Mouse (Mus musculus) midbrain, postnatal 0 days (tissue): ENCODE data around the gene Evpl. TPM values are rescaled to one million over a fixed set of nuclear protein-coding genes. Genes with fewer than 3 reads are reported as not detected.

Experiments
- ATAC-seq: fragments of 200-750 bp; cut with Nextera tagmentation; 2 replicates; pipeline ENCODE4 v1.8.0; 2017; ENCODE audit warnings: moderate number of reproducible peaks, mild to moderate bottlenecking, moderate TSS enrichment, moderate library complexity; ENCODE audit not compliant: low FRiP score
- DNase-seq: peaks from one replicate; pipeline ENCODE4 v3.0.0-alpha.2; 2015; ENCODE audit warnings: low spot score
- H3K27ac ChIP-seq: fragments of 300-500 bp; sonication (generic); 2 replicates; pipeline ENCODE4 v1.5.1; 2014; ENCODE audit warnings: low read depth, mild to moderate bottlenecking, low read length, mixed read lengths
- H3K27me3 ChIP-seq: fragments of 300-500 bp; sonication (generic); 2 replicates; pipeline ENCODE4 v1.6.1; 2014; ENCODE audit warnings: low read length, control low read depth, mixed read lengths; ENCODE audit not compliant: insufficient read depth
- H3K36me3 ChIP-seq: fragments of 300-500 bp; sonication (generic); 2 replicates; pipeline ENCODE4 v1.6.1; 2014; ENCODE audit warnings: low read length, control low read depth, mixed read lengths; ENCODE audit not compliant: insufficient read depth
- H3K4me1 ChIP-seq: fragments of 300-500 bp; sonication (generic); 2 replicates; pipeline ENCODE4 v1.6.1; 2014; ENCODE audit warnings: mild to moderate bottlenecking, control low read depth, antibody characterized with exemption, low read length, mixed read lengths; ENCODE audit not compliant: insufficient read depth
- H3K4me2 ChIP-seq: fragments of 300-500 bp; sonication (generic); 2 replicates; pipeline ENCODE4 v1.6.1; 2014; ENCODE audit warnings: low read depth, mild to moderate bottlenecking, low read length, mixed read lengths; ENCODE audit not compliant: poor library complexity, severe bottlenecking
- H3K4me3 ChIP-seq: fragments of 300-500 bp; sonication (generic); 2 replicates; pipeline ENCODE4 v1.5.1; 2014; ENCODE audit warnings: low read depth, mild to moderate bottlenecking, low read length, moderate library complexity
- H3K9ac ChIP-seq: fragments of 300-500 bp; sonication (generic); replicated peaks from 2 replicates; pipeline ENCODE4 v1.6.1; 2014; ENCODE audit warnings: mild to moderate bottlenecking, low read length, moderate library complexity, mixed read lengths; ENCODE audit not compliant: poor library complexity, severe bottlenecking
- H3K9me3 ChIP-seq: fragments of 300-500 bp; sonication (generic); 2 replicates; pipeline ENCODE4 v1.6.1; 2016; ENCODE audit warnings: low read length, control low read depth
- CTCF ChIP-seq: IDR thresholded peaks from 2 replicates; pipeline ENCODE4 v1.5.1; 2016; ENCODE audit warnings: antibody characterized with exemption, mild to moderate bottlenecking
- WGBS: fragments of 180-500 bp; shearing (Covaris S2); extraction: QIAGEN DNeasy Blood & Tissue Kit; methylation state at CpG from one replicate; pipeline ENCODE4 v1.1.7; 2014; 5-methylcytosine and 5-hydroxymethylcytosine counted together
- polyA plus RNA-seq: library from polyadenylated mRNA; unstranded; fragments of >200 nt; fragmentation: Nextera tagmentation; extraction: Ambion mirVana; gene quantifications from 2 replicates; pipeline ENCODE4 v1.2.1, GENCODE M21; 2015
- total RNA-seq: library from RNA; depleted of rRNA; stranded (reverse); fragments of >200 nt; gene quantifications from 2 replicates; pipeline ENCODE4 v1.2.3, GENCODE M21; 2014; rRNA removed

The Evpl gene
- total RNA-seq (3.3 and 4.9 TPM in 2 replicates), polyA plus RNA-seq (1.9 and 2.3 TPM in 2 replicates)

DNA sequence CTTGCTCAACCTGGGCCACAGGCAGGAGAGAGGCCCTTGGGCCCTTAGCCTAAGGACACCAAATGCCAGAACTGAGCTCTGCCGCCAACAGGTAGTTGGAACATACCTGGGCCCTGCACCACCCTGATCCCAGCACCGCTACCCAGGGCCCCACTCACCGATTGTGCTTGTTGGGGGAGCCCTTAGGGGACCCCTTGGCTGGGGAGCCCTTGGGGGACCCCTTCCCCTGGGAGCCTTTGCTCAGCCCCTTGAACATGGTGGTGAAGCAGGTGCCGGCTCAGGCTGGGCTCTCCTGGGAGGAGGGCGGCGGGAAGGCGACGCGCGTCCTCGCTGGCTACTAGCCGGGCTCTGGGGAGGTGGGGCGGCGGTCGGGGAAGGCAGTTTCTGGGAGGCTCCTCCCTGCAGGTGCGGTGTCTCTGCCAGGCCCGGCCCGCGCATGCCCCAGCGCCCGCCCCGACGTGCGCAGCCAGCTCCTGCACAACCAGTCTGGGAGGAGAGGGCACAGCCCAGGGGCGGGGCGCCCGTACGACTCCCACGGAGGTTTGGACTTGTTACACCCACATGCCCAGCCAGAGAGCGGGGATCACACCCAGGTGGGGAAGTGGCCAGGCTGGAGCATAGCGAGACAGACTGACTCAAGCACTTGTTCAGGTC lies at the start of gene Evpl:
Gene Evpl (minus strand): TSS at position 336 of the 654 bp plus-strand sequence.
- Histone ChIP-seq H3K27me3 (peaks cover 6% of the 10 kb centered on the region; the same call in 1 of the 2 replicates), H3K4me3 (no peak within 1 kb of the TSS), H3K27ac (no peak within 1 kb of the TSS), H3K4me1 (no peaks in the 10 kb centered on the region), H3K36me3 (no peaks in the 10 kb centered on the region), H3K4me2 (0 out of 2 replicates have a peak within 1 kb of the TSS, but pooled peaks have one; percentile 15), H3K9me3 (no peaks in the 10 kb centered on the region), H3K9ac (0 out of 2 replicates have a peak within 1 kb of the TSS, but pooled peaks have one; percentile 13)
- DNase-seq (no peak), ATAC-seq (no peak)
- TF ChIP-seq CTCF, result no peak
- WGBS, result 14% methylated on average over 30 of the region's 31 CpGs

DNA sequence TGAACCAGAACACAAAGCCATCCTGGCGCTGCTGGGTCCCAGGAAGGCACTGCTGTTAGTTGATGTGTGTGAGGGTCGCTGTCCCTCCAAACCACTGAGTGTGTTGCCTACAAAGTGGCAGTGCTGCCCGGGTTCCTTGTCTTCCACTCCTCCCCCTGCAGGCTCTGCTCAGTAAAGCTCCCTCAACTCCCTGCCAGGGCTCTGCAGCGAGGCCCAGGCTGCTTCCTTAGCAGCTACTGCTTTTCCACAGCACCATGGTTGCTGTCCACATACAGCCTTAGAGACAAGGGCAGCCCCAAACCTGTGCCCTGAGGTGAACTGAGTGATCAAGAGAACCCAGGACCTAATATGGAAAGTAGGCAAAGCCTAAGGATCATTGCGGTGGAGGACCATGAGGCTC lies 49.5 kb upstream of the Evpl start:
- no peak overlapping the region for H3K4me3 ChIP-seq
- no peak for DNase-seq
- ATAC-seq, result no peak
- H3K9ac ChIP-seq, result no peak overlapping the region
- H3K9me3 ChIP-seq, result no peaks in the 10 kb centered on the region
- H3K4me1 ChIP-seq, result peaks cover 4% of the 10 kb centered on the region; the same call in 1 of the 2 replicates
- no peak overlapping the region for H3K27ac ChIP-seq
- H3K4me2 ChIP-seq, result no peak overlapping the region
- 73% methylated on average over 5 of the region's 5 CpGs for WGBS
- H3K36me3 ChIP-seq, result peaks cover 48% of the 10 kb centered on the region
- peaks cover 15% of the 10 kb centered on the region for H3K27me3 ChIP-seq
- TF ChIP-seq CTCF, result no peak

DNA sequence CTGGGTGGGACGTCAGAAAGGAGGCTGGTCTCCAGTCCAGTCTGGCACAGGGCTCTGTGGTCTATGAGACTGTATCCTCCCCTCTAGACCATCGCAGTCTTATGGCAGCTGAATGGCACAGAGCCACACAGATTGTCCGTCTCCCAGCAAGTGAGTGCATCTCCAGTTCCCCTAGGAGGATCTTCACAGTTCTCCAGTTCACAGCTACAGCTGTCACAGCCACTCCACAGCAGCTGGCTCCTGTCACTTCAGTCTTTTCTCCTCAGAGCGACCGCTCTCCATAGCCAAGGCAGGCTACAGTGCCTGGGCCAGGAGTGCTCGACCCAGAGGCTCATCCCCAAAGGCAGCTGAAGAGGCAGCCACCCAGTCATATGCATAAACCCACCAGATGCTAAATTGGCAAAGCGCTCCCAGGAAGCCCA lies 47.9 kb upstream of the Evpl start:
- no peaks in the 10 kb centered on the region for H3K9me3 ChIP-seq
- H3K27me3 ChIP-seq, result peaks cover 30% of the 10 kb centered on the region
- DNase-seq (peak; percentile 65), ATAC-seq (no peak)
- H3K27ac ChIP-seq, result no peak overlapping the region
- TF ChIP-seq CTCF, result no peak
- peaks cover 4% of the 10 kb centered on the region; the same call in 1 of the 2 replicates for H3K4me1 ChIP-seq
- peaks cover 33% of the 10 kb centered on the region for H3K36me3 ChIP-seq
- WGBS, result 67% methylated on average over 7 of the region's 7 CpGs
- no peak overlapping the region for H3K4me3 ChIP-seq
- no peak overlapping the region for H3K4me2 ChIP-seq
- no peak overlapping the region for H3K9ac ChIP-seq

DNA sequence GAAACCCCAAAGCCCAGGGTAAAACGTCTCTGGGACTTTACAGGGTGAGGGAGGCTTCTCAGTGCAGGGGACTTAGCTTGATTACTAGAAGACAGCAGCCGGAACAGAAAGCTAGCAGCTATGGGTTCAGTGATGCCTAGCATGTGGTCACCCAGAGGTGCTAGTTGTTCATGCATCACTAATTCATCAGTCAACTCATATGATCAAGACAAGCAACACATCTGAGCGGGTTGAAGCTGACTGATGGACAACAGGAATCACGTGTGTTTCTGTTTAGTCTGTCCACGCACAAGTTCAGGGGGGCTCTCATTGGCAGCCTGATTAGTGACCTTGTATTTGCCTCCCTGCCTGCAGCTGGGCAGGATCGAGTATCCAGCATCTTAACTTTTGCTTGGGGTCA lies 46.1 kb upstream of the Evpl start:
- H3K9me3 ChIP-seq, result no peaks in the 10 kb centered on the region
- DNase-seq (no peak), ATAC-seq (no peak)
- H3K4me3 ChIP-seq, result no peak overlapping the region
- no peak overlapping the region for H3K4me2 ChIP-seq
- H3K9ac ChIP-seq, result no peak overlapping the region
- no peak overlapping the region for H3K27ac ChIP-seq
- H3K27me3 ChIP-seq, result peaks cover 38% of the 10 kb centered on the region
- no peak for TF ChIP-seq CTCF
- peaks cover 19% of the 10 kb centered on the region for H3K36me3 ChIP-seq
- WGBS, result 63% methylated on average over 6 of the region's 6 CpGs
- H3K4me1 ChIP-seq, result peaks cover 4% of the 10 kb centered on the region; the same call in 1 of the 2 replicates

DNA sequence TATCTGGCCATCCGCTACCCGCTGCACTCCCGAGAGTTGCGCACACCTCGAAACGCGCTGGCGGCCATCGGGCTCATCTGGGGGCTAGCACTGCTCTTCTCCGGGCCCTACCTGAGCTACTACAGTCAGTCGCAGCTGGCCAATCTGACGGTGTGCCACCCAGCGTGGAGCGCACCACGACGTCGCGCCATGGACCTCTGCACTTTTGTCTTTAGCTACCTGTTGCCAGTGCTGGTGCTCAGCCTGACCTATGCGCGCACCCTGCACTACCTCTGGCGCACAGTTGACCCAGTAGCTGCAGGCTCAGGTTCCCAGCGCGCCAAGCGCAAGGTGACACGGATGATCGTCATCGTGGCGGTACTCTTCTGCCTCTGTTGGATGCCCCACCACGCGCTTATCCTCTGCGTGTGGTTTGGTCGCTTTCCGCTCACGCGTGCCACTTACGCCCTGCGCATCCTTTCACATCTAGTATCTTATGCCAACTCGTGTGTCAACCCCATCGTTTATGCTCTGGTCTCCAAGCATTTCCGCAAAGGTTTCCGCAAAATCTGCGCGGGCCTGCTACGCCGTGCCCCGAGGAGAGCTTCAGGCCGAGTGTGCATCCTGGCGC lies 45.1 kb upstream of the Evpl start:
- H3K4me2 ChIP-seq, result peak overlapping the region; percentile 26; the same call in 1 of the 2 replicates
- ATAC-seq (no peak), DNase-seq (no peak)
- no peaks in the 10 kb centered on the region for H3K9me3 ChIP-seq
- H3K4me1 ChIP-seq, result peaks cover 4% of the 10 kb centered on the region; the same call in 1 of the 2 replicates
- peaks cover 38% of the 10 kb centered on the region for H3K27me3 ChIP-seq
- H3K4me3 ChIP-seq, result peak overlapping the region; percentile 6; the same call in 1 of the 2 replicates
- no peak for TF ChIP-seq CTCF
- H3K36me3 ChIP-seq, result peaks cover 9% of the 10 kb centered on the region
- 9% methylated on average over 48 of the region's 48 CpGs for WGBS
- no peak overlapping the region for H3K27ac ChIP-seq
- H3K9ac ChIP-seq, result 0 out of 2 replicates have a peak overlapping the region, but pooled peaks have one; percentile 2

DNA sequence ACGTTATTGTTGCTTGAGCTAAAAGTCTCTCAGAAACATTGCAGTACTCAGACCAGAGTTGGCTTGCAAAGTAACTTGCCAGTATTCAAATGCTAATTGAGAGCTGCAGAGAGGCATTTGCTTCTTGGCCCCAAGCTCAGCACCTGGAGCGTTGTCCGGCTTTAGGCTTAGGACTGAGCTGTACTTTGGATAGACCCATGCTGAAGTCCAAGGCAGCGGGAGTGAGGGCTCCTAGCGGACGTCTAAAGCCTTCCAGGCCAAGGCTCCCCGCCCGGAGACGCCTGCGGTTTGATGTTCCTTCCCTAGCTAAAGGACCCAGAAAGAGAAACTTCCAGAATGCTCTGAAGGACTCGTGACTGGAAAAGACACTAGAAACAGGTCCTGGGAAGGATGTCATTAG lies 44.2 kb upstream of the Evpl start:
- peaks cover 38% of the 10 kb centered on the region for H3K27me3 ChIP-seq
- H3K4me2 ChIP-seq, result peak overlapping the region; percentile 53; the same call in 1 of the 2 replicates
- ATAC-seq (no peak), DNase-seq (peak; percentile 29)
- peaks cover 4% of the 10 kb centered on the region; the same call in 1 of the 2 replicates for H3K4me1 ChIP-seq
- H3K36me3 ChIP-seq, result no peaks in the 10 kb centered on the region
- H3K9ac ChIP-seq, result no peak overlapping the region
- H3K27ac ChIP-seq, result no peak overlapping the region
- H3K4me3 ChIP-seq, result peak overlapping the region; percentile 33; the same call in 1 of the 2 replicates
- TF ChIP-seq CTCF, result peak; percentile 21; the same call in 1 of the 2 replicates
- 1% methylated on average over 11 of the region's 11 CpGs for WGBS
- H3K9me3 ChIP-seq, result no peaks in the 10 kb centered on the region
